Mouse (Mus musculus): ENCODE results near the gene Ckm. TPM values are rescaled to one million over a fixed set of nuclear protein-coding genes. Genes with fewer than 3 reads are reported as not detected.

The Ckm gene
- polyA plus RNA-seq, 1 experiment from 2014 or later: not detected

GRCm38 (mm10) chr7:19466602-19467145 is 62.1 kb downstream of the Ckm start:
- ATAC-seq (ENCODE audit: low FRiP score) (no peak), DNase-seq (ENCODE audit: low spot score) (no peak)
- Histone ChIP-seq H3K9me3 (ENCODE audit: control insufficient read depth, low read length) (no peaks in the 10 kb centered on the region), H3K9ac (no peak overlapping the region), H3K27ac (no peak overlapping the region), H3K4me2 (replicated peaks) (no peak overlapping the region), H3K4me3 (replicated peaks; ENCODE audit: low read length) (no peak overlapping the region), H3K36me3 (replicated peaks; ENCODE audit: control insufficient read depth, insufficient read depth) (no peaks in the 10 kb centered on the region), H3K27me3 (ENCODE audit: control insufficient read depth, insufficient read depth, low read length) (peaks cover 74% of the 10 kb centered on the region), H3K4me1 (replicated peaks; ENCODE audit: control insufficient read depth, insufficient read depth, low read length) (no peaks in the 10 kb centered on the region)
- 64% methylated on average over 5 of the region's 5 CpGs for WGBS

DNA sequence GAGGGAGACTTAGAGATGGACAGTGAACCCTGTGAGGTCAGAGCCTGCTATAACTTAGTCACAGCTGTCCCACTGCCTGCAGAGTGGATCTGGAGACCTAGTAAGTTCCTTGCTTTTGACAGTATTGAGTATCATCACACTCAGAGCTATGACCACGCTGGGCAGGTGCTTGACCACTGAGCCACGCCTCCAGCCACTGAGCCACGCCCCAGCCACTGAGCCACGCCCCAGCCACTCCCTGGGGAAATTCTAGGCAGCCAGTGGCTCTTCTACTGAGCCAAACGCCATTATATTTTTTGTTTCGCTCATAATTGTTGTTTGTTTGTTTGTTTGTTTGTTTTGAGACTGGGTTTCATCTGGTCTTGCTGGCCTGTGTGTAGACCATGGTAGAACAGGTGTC is 63.1 kb downstream of the Ckm start:
- Histone ChIP-seq H3K27me3 (ENCODE audit: control insufficient read depth, insufficient read depth, low read length) (peaks cover 83% of the 10 kb centered on the region), H3K9ac (no peak overlapping the region), H3K4me3 (replicated peaks; ENCODE audit: low read length) (no peak overlapping the region), H3K27ac (no peak overlapping the region), H3K4me1 (replicated peaks; ENCODE audit: control insufficient read depth, insufficient read depth, low read length) (no peaks in the 10 kb centered on the region), H3K36me3 (replicated peaks; ENCODE audit: control insufficient read depth, insufficient read depth) (no peaks in the 10 kb centered on the region), H3K4me2 (replicated peaks) (no peak overlapping the region), H3K9me3 (ENCODE audit: control insufficient read depth, low read length) (no peaks in the 10 kb centered on the region)
- ATAC-seq (ENCODE audit: low FRiP score): no peak
- DNase-seq (ENCODE audit: low spot score): no peak
- 51% methylated on average over 6 of the region's 6 CpGs for WGBS

GRCm38 (mm10) chr7:19468279-19468678 is 63.7 kb downstream of the Ckm start:
- DNase-seq (ENCODE audit: low spot score): no peak
- no peak for ATAC-seq (ENCODE audit: low FRiP score)
- 60% methylated on average over 12 of the region's 12 CpGs for WGBS

DNA sequence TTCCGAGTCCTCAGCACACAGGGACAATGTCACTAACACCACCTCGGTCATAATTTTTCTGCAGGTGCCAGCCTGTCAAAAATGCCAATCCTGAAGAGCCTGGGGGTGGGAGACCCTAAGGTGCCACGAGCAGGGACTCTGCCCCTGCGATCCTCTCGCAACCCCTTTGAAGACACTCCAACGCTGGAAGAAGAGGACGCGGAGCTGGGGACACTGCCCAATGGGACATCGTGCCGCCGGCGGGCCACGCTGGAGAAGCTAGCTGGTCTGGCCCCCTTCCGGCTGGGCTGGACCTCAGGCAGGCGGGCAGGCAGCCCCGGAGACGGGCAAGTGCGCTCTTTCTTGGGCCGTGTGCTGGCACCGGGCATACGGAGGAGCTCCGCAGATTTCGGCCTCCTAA is 64.8 kb downstream of the Ckm start:
- Histone ChIP-seq H3K4me1 (replicated peaks; ENCODE audit: control insufficient read depth, insufficient read depth, low read length) (no peaks in the 10 kb centered on the region), H3K4me3 (replicated peaks; ENCODE audit: low read length) (no peak overlapping the region), H3K36me3 (replicated peaks; ENCODE audit: control insufficient read depth, insufficient read depth) (no peaks in the 10 kb centered on the region), H3K9ac (no peak overlapping the region), H3K27me3 (ENCODE audit: control insufficient read depth, insufficient read depth, low read length) (peaks cover 80% of the 10 kb centered on the region), H3K27ac (no peak overlapping the region), H3K4me2 (replicated peaks) (no peak overlapping the region), H3K9me3 (ENCODE audit: control insufficient read depth, low read length) (no peaks in the 10 kb centered on the region)
- no peak for DNase-seq (ENCODE audit: low spot score)
- no peak for ATAC-seq (ENCODE audit: low FRiP score)
- 19% methylated on average over 23 of the region's 23 CpGs for WGBS

More at GRCm38 (mm10) chr7:19468279-19468678, 63.7 kb downstream of the Ckm start:
- H3K27ac ChIP-seq: no peak overlapping the region
- no peaks in the 10 kb centered on the region for H3K36me3 ChIP-seq (replicated peaks; ENCODE audit: control insufficient read depth, insufficient read depth)
- H3K9ac ChIP-seq: no peak overlapping the region
- no peaks in the 10 kb centered on the region for H3K9me3 ChIP-seq (ENCODE audit: control insufficient read depth, low read length)
- H3K4me1 ChIP-seq (replicated peaks; ENCODE audit: control insufficient read depth, insufficient read depth, low read length): no peaks in the 10 kb centered on the region
- H3K4me3 ChIP-seq (replicated peaks; ENCODE audit: low read length): no peak overlapping the region
- peaks cover 88% of the 10 kb centered on the region for H3K27me3 ChIP-seq (ENCODE audit: control insufficient read depth, insufficient read depth, low read length)
- no peak overlapping the region for H3K4me2 ChIP-seq (replicated peaks)

GRCm38 (mm10) chr7:19470308-19470707 is 65.7 kb downstream of the Ckm start:
- no peak overlapping the region for H3K9ac ChIP-seq
- H3K27me3 ChIP-seq (ENCODE audit: control insufficient read depth, insufficient read depth, low read length): peaks cover 78% of the 10 kb centered on the region
- H3K4me2 ChIP-seq (replicated peaks): no peak overlapping the region
- ATAC-seq (ENCODE audit: low FRiP score) (no peak), DNase-seq (ENCODE audit: low spot score) (no peak)
- H3K9me3 ChIP-seq (ENCODE audit: control insufficient read depth, low read length): no peaks in the 10 kb centered on the region
- no peak overlapping the region for H3K4me3 ChIP-seq (replicated peaks; ENCODE audit: low read length)
- no peaks in the 10 kb centered on the region for H3K36me3 ChIP-seq (replicated peaks; ENCODE audit: control insufficient read depth, insufficient read depth)
- H3K27ac ChIP-seq: no peak overlapping the region
- no peaks in the 10 kb centered on the region for H3K4me1 ChIP-seq (replicated peaks; ENCODE audit: control insufficient read depth, insufficient read depth, low read length)
- 10% methylated on average over 14 of the region's 14 CpGs for WGBS

- Histone ChIP-seq H3K9ac (no peak overlapping the region), H3K4me3 (replicated peaks; ENCODE audit: low read length) (no peak overlapping the region), H3K4me2 (replicated peaks) (no peak overlapping the region), H3K4me1 (replicated peaks; ENCODE audit: control insufficient read depth, insufficient read depth, low read length) (no peaks in the 10 kb centered on the region), H3K36me3 (replicated peaks; ENCODE audit: control insufficient read depth, insufficient read depth) (no peaks in the 10 kb centered on the region), H3K27me3 (ENCODE audit: control insufficient read depth, insufficient read depth, low read length) (peaks cover 79% of the 10 kb centered on the region), H3K9me3 (ENCODE audit: control insufficient read depth, low read length) (no peaks in the 10 kb centered on the region), H3K27ac (no peak overlapping the region)
- no peak for ATAC-seq (ENCODE audit: low FRiP score)
- no peak for DNase-seq (ENCODE audit: low spot score)
- WGBS: 36% methylated on average over 4 of the region's 4 CpGs
Measured at GRCm38 (mm10) chr7:19472403-19472802, 67.8 kb downstream of the Ckm start.

MicroRNAs encoded within 50 kb of the gene (microRNA counts, 519-probe panel; counts per million panel counts)
- not detected for microRNA mmu-miR-343

Small RNA genes within 50 kb of the gene (microRNA-seq; reads per million reads assigned to microRNA genes)
- gene Mir343: not detected

Other genes starting within 250 kb of the Ckm start
- gene Gipr, start 238.6 kb upstream of the Ckm start, polyA plus RNA-seq (2014; fragmentation: Nextera tagmentation; extraction: Ambion mirVana): 0.62 and 1.1 TPM in 2 replicates
- 3.4 and 3.6 TPM in 2 replicates for gene Eml2, start 228.4 kb upstream of the Ckm start, polyA plus RNA-seq (2014; fragmentation: Nextera tagmentation; extraction: Ambion mirVana)
- gene Gpr4, start 192.2 kb upstream of the Ckm start, polyA plus RNA-seq (2014; fragmentation: Nextera tagmentation; extraction: Ambion mirVana): 3.1 and 3.2 TPM in 2 replicates
- 34.1 and 36.6 TPM in 2 replicates for gene Opa3, start 176.4 kb upstream of the Ckm start, polyA plus RNA-seq (2014; fragmentation: Nextera tagmentation; extraction: Ambion mirVana)
- 32.7 and 35.3 TPM in 2 replicates for gene Vasp, start 133.0 kb upstream of the Ckm start, polyA plus RNA-seq (2014; fragmentation: Nextera tagmentation; extraction: Ambion mirVana)
- gene Ppm1n, start 124.7 kb upstream of the Ckm start, polyA plus RNA-seq (2014; fragmentation: Nextera tagmentation; extraction: Ambion mirVana): 0.74 and 1.0 TPM in 2 replicates
- 106 and 112 TPM in 2 replicates for gene Rtn2, start 122.2 kb upstream of the Ckm start, polyA plus RNA-seq (2014; fragmentation: Nextera tagmentation; extraction: Ambion mirVana)
- gene Fosb, start 94.7 kb upstream of the Ckm start, polyA plus RNA-seq (2014; fragmentation: Nextera tagmentation; extraction: Ambion mirVana): 0.12 TPM in 1 of 2 replicates, not detected in the other
- gene Ercc1, start 60.0 kb upstream of the Ckm start, polyA plus RNA-seq (2014; fragmentation: Nextera tagmentation; extraction: Ambion mirVana): 82.6 and 86.1 TPM in 2 replicates
- 17.0 TPM in 2 replicates for gene Cd3eap, start 45.3 kb upstream of the Ckm start, polyA plus RNA-seq (2014; fragmentation: Nextera tagmentation; extraction: Ambion mirVana)
- 2.4 and 2.6 TPM in 2 replicates for gene Ppp1r13l, start 45.0 kb upstream of the Ckm start, polyA plus RNA-seq (2014; fragmentation: Nextera tagmentation; extraction: Ambion mirVana)
- gene Ercc2, start 22.8 kb upstream of the Ckm start, polyA plus RNA-seq (2014; fragmentation: Nextera tagmentation; extraction: Ambion mirVana): 15.6 and 16.5 TPM in 2 replicates
- 0.78 and 1.1 TPM in 2 replicates for gene Klc3, start 672 bp upstream of the Ckm start, polyA plus RNA-seq (2014; fragmentation: Nextera tagmentation; extraction: Ambion mirVana)
- 19.2 and 20.4 TPM in 2 replicates for gene Mark4, start 54.0 kb downstream of the Ckm start, polyA plus RNA-seq (2014; fragmentation: Nextera tagmentation; extraction: Ambion mirVana)
- 0.79 and 0.87 TPM in 2 replicates for gene Exoc3l2, start 58.6 kb downstream of the Ckm start, polyA plus RNA-seq (2014; fragmentation: Nextera tagmentation; extraction: Ambion mirVana)
- gene Bloc1s3, start 103.6 kb downstream of the Ckm start, polyA plus RNA-seq (2014; fragmentation: Nextera tagmentation; extraction: Ambion mirVana): 2.6 and 3.6 TPM in 2 replicates
- gene Trappc6a, start 103.6 kb downstream of the Ckm start, polyA plus RNA-seq (2014; fragmentation: Nextera tagmentation; extraction: Ambion mirVana): 34.2 and 38.8 TPM in 2 replicates
- 0.98 and 1.1 TPM in 2 replicates for gene Nkpd1, start 113.1 kb downstream of the Ckm start, polyA plus RNA-seq (2014; fragmentation: Nextera tagmentation; extraction: Ambion mirVana)
- gene Ppp1r37, start 158.3 kb downstream of the Ckm start, polyA plus RNA-seq (2014; fragmentation: Nextera tagmentation; extraction: Ambion mirVana): 12.7 and 12.9 TPM in 2 replicates
- 0.13 and 0.16 TPM in 2 replicates for gene Zfp296, start 172.5 kb downstream of the Ckm start, polyA plus RNA-seq (2014; fragmentation: Nextera tagmentation; extraction: Ambion mirVana)
- 141 and 157 TPM in 2 replicates for gene Gemin7, start 172.8 kb downstream of the Ckm start, polyA plus RNA-seq (2014; fragmentation: Nextera tagmentation; extraction: Ambion mirVana)
- 41.6 and 47.6 TPM in 2 replicates for gene Clasrp, start 199.7 kb downstream of the Ckm start, polyA plus RNA-seq (2014; fragmentation: Nextera tagmentation; extraction: Ambion mirVana)
- gene Relb, start 224.7 kb downstream of the Ckm start, polyA plus RNA-seq (2014; fragmentation: Nextera tagmentation; extraction: Ambion mirVana): 5.4 and 7.9 TPM in 2 replicates

All from hindbrain, embryonic 14.5 days (tissue).